Mouse (Mus musculus): Measurements from ENCODE around the gene Rnft2. TPM values are rescaled to one million over a fixed set of nuclear protein-coding genes. Genes with fewer than 3 reads are reported as not detected.

Gene Rnft2
- total RNA-seq, 2 experiments from 2014 or later, result 64.3 to 67.7 TPM

DNA sequence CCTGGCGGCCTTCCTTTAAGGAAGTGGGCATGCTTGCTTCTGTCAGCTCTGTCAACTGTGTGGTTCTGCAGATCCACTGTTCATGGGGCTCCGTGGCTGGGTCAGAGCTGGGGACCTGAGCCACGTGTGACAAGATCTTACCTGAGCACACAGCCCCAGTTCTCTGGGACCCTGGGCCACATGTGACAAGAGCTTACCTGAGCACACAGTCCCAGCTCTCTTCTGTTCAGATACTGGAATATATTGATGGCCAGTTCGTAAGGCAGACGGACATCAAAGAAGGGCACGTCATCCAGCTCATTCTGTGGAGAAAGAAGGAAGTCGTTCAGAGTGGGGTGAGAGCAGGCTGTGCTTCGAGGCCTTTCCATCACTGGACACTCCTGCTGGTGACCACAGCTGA, 102.4 kb downstream of the Rnft2 start:
- DNase-seq (ENCODE audit: low spot score in 2 of 2), result no peak

Other genes starting within 250 kb of the Rnft2 start
- 10 to 100 TPM; 92.6 to 94.2 TPM for gene Tesc, start 217.4 kb downstream of the Rnft2 start, total RNA-seq (2021)
- gene Fbxw8, start 89.7 kb downstream of the Rnft2 start, total RNA-seq (2021), result 10 to 100 TPM; 34.4 to 34.7 TPM
- gene Hrk, start 80.5 kb downstream of the Rnft2 start, total RNA-seq (2021), result 10 to 100 TPM; 30.8 to 35.9 TPM
- 10 to 100 TPM; 15.7 to 17.2 TPM for gene 2410131K14Rik, start 111 bp upstream of the Rnft2 start, total RNA-seq (2021)